Mouse (Mus musculus): ENCODE measurements around the gene Wnt10a. TPM values are rescaled to one million over a fixed set of nuclear protein-coding genes. Genes with fewer than 3 reads are reported as not detected.
"Not testable (repeated sequence)": the region's sequence is repeated elsewhere in the genome, so short reads cannot be mapped to it uniquely, and the experiment has no call there.

The Wnt10a gene
- polyA plus RNA-seq, 1 experiment from 2014 or later: 3.2 TPM

DNA sequence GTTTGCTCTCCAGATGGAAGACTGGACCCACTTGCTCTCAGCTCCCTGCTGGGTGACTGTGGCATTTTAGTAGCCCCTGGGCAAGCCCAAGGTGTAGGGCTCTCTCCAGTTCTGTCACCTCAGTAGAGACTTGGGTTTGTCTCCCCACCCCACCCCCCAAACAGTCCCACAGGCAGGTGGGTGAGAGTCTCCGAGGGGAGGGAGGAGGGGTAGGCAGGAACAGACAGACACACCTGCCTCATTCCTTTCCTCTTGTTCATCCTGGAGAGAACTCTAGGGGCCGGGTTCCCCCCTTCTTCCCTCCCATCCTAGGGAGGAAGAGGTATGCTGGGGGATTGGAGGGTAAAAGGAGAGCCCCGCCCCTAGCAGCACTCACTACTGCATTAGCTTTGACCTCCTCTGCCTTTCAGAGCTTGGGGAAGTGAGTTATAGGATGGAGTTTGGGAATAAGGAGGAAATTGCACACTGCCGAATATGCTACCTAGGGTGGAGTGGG, 14.1 kb downstream of the Wnt10a start:
- no peak for ATAC-seq (ENCODE audit: insufficient read depth, low FRiP score)
- no peak overlapping the region for H3K4me3 ChIP-seq (replicated peaks; ENCODE audit: low read length)
- no peak overlapping the region for H3K4me2 ChIP-seq (ENCODE audit: low read depth, low read length)
- no peak overlapping the region for H3K9ac ChIP-seq (ENCODE audit: low read length)
- no peaks in the 10 kb centered on the region for H3K9me3 ChIP-seq (replicated peaks; ENCODE audit: control insufficient read depth, low read length)
- peaks cover 45% of the 10 kb centered on the region for H3K4me1 ChIP-seq (ENCODE audit: control insufficient read depth, insufficient read depth, low read length)
- H3K27me3 ChIP-seq (ENCODE audit: control insufficient read depth, insufficient read depth, low read length): peaks cover 85% of the 10 kb centered on the region
- peak overlapping the region; percentile 51; the same call in 1 of the 2 replicates for H3K27ac ChIP-seq (ENCODE audit: low read length)
- no peaks in the 10 kb centered on the region for H3K36me3 ChIP-seq (ENCODE audit: control insufficient read depth, insufficient read depth, low read length)
- WGBS: 16% methylated on average over 4 of the region's 4 CpGs

DNA sequence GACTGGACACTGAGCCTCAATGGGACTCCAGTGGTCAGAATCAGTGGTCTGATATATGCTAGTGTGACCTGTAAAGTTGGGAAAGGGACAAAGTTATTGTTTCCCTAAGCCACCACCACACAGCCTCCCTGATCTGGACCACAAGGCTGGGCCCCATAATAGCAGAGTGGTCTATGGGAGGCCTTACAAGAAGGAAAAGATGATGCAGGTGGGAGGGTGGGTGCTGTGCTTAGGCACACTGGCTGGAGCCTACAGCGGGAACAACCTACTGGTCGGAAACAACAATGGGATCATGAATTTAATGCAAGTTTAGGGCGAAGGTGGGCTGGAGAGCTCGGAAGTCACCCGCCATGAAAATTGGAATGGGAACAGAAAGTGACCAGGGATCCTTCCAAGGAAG, 14.5 kb downstream of the Wnt10a start:
- WGBS: 26% methylated on average over 5 of the region's 5 CpGs
- Histone ChIP-seq H3K4me1 (ENCODE audit: control insufficient read depth, insufficient read depth, low read length) (peaks cover 40% of the 10 kb centered on the region), H3K27ac (ENCODE audit: low read length) (peak overlapping the region; percentile 51), H3K36me3 (ENCODE audit: control insufficient read depth, insufficient read depth, low read length) (no peaks in the 10 kb centered on the region), H3K9me3 (replicated peaks; ENCODE audit: control insufficient read depth, low read length) (no peaks in the 10 kb centered on the region), H3K4me3 (replicated peaks; ENCODE audit: low read length) (no peak overlapping the region), H3K9ac (ENCODE audit: low read length) (no peak overlapping the region), H3K27me3 (ENCODE audit: control insufficient read depth, insufficient read depth, low read length) (peaks cover 81% of the 10 kb centered on the region), H3K4me2 (ENCODE audit: low read depth, low read length) (no peak overlapping the region)
- ATAC-seq (ENCODE audit: insufficient read depth, low FRiP score): no peak

DNA sequence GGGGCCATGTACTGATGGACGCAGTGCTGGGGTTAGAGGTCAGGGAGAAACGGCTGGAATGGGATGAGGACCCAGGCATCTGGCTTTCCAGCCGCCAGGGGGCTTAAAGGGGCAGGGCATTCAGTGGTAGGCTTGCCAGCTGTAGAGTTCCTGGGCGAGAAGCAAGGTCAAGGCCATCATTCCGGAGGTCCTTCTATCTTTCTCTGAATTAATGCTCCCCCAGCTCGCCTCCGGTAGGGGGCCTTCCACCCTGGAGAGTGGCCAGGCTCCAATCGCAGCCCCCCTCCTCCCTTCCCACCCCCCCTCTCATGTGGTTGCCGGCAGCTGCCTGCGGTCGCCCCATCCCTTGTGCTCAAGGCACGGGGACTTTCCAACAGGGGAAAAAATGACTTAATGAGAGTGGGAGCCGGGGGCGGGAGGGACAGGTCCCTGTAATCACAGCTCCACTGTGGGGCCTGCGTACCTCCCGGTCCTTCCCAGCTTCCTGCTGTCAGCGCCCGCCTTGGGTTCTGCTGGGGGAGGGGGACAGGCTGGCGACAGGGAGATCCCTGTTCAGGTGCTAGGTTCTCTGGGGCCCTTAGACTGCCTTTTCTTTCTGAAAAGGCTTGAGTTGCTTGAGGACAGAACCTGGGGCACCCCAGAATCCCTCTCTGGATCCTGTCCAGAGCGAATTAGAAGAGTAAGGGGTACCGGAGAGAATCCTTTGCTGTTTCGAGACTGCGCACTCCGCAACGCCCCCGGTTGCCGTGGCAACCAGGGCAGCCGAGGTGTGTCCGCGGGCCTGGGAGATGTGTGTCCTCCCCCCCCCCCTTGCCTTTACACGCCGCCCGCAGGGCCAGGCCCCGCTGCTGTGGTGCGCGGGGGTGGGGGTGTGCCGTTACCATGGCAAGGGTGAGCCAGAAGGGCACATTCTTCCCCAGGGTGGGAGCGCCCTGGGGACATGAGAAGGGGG, 15.3 kb downstream of the Wnt10a start:
- no peak for ATAC-seq (ENCODE audit: insufficient read depth, low FRiP score)

DNA sequence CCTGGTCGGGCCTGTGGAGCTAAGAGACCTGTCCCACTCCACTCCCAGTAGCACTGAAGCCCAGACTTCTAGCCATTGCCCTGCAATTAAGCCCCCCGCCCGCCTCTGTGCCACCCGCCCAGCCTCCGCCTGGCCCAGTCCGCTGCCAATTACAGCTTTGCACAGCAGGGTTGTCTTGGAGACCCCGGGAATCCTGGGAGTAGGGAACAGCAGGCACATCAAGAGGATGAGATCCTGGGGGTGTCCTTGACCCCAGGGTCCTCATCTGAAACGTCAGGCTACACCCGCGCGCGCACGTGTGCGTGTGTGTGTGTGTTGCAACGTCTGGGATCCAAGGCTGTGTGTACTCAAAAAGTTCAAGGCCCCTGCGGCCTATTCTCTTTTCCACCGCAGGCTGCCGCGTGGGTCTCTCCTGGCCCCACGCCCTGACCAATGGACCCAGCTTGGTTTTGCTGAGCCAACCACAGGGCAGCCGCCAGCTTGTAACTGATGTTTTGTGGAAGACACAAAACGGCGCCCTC, 16.3 kb downstream of the Wnt10a start:
- no peaks in the 10 kb centered on the region for H3K9me3 ChIP-seq (replicated peaks; ENCODE audit: control insufficient read depth, low read length)
- no peaks in the 10 kb centered on the region for H3K36me3 ChIP-seq (ENCODE audit: control insufficient read depth, insufficient read depth, low read length)
- H3K4me2 ChIP-seq (ENCODE audit: low read depth, low read length): peak overlapping the region; percentile 47; the same call in 1 of the 2 replicates
- peaks cover 66% of the 10 kb centered on the region for H3K27me3 ChIP-seq (ENCODE audit: control insufficient read depth, insufficient read depth, low read length)
- H3K27ac ChIP-seq (ENCODE audit: low read length): no peak overlapping the region
- ATAC-seq (ENCODE audit: insufficient read depth, low FRiP score): no peak; the same call in 1 of the 2 replicates
- 15% methylated on average over 23 of the region's 23 CpGs for WGBS
- H3K4me3 ChIP-seq (replicated peaks; ENCODE audit: low read length): peak overlapping the region; percentile 10; the same call in 1 of the 2 replicates
- H3K9ac ChIP-seq (ENCODE audit: low read length): peak overlapping the region; percentile 29; the same call in 1 of the 2 replicates
- H3K4me1 ChIP-seq (ENCODE audit: control insufficient read depth, insufficient read depth, low read length): peaks cover 37% of the 10 kb centered on the region

More for the DNA sequence above, 15.3 kb downstream of the Wnt10a start:
- 2% methylated on average over 35 of the region's 38 CpGs for WGBS
- Histone ChIP-seq H3K36me3 (ENCODE audit: control insufficient read depth, insufficient read depth, low read length) (no peaks in the 10 kb centered on the region), H3K9ac (ENCODE audit: low read length) (no peak overlapping the region), H3K4me2 (ENCODE audit: low read depth, low read length) (peak overlapping the region; percentile 38), H3K9me3 (replicated peaks; ENCODE audit: control insufficient read depth, low read length) (no peaks in the 10 kb centered on the region), H3K27me3 (ENCODE audit: control insufficient read depth, insufficient read depth, low read length) (peaks cover 76% of the 10 kb centered on the region), H3K27ac (ENCODE audit: low read length) (no peak overlapping the region; the same call in 1 of the 2 replicates), H3K4me3 (replicated peaks; ENCODE audit: low read length) (peak overlapping the region; percentile 10; the same call in 1 of the 2 replicates), H3K4me1 (ENCODE audit: control insufficient read depth, insufficient read depth, low read length) (peaks cover 39% of the 10 kb centered on the region)

DNA sequence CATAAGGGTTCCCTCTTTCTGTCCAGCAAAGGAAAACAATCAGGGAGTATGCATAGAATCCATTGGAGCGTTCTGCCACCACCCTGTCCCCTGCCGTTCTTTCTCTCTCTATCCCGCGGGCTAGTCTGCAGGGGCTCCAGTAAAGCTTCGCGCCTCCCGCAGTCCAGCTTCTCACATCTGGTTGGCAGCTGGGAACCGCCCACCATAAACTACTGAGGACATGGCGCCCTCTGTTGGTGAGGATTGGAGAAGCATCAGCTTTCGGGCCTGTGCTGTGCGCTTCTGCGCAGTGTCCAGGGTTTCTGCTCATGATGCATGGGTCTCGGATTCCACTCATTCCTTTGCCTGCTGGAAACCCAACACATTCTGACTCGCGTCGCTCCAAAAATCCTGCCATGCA, 16.8 kb downstream of the Wnt10a start:
- H3K4me2 ChIP-seq (ENCODE audit: low read depth, low read length): peak overlapping the region; percentile 47
- no peaks in the 10 kb centered on the region for H3K36me3 ChIP-seq (ENCODE audit: control insufficient read depth, insufficient read depth, low read length)
- ATAC-seq (ENCODE audit: insufficient read depth, low FRiP score): peak; percentile 81
- H3K27me3 ChIP-seq (ENCODE audit: control insufficient read depth, insufficient read depth, low read length): peaks cover 62% of the 10 kb centered on the region
- WGBS: under 1% methylated on average over 16 of the region's 16 CpGs
- peak overlapping the region; percentile 29; the same call in 1 of the 2 replicates for H3K9ac ChIP-seq (ENCODE audit: low read length)
- H3K4me1 ChIP-seq (ENCODE audit: control insufficient read depth, insufficient read depth, low read length): peaks cover 34% of the 10 kb centered on the region
- H3K4me3 ChIP-seq (replicated peaks; ENCODE audit: low read length): peak overlapping the region; percentile 27
- H3K9me3 ChIP-seq (replicated peaks; ENCODE audit: control insufficient read depth, low read length): no peaks in the 10 kb centered on the region
- no peak overlapping the region for H3K27ac ChIP-seq (ENCODE audit: low read length)

DNA sequence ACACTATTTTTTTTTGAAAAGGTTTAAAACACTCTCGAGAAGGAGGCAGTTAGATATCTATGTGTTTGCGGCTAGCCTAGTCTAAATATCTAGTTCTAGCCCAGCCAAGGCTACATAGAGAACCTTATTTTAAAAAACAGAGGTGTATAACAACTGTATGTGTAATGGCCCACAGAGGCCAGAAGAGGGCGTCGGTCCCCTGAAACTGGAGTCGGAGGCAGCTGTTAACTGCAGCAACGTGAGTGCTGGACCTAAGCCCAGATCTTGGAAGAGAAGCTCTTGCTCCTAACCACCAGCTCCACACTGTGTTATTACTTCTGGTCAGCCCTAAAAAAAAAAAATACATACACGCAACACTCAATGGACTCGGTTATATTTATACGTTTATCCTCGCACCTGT, 17.7 kb downstream of the Wnt10a start:
- Histone ChIP-seq H3K36me3 (ENCODE audit: control insufficient read depth, insufficient read depth, low read length) (no peaks in the 10 kb centered on the region), H3K27me3 (ENCODE audit: control insufficient read depth, insufficient read depth, low read length) (peaks cover 54% of the 10 kb centered on the region), H3K27ac (ENCODE audit: low read length) (no peak overlapping the region), H3K9ac (ENCODE audit: low read length) (no peak overlapping the region), H3K4me1 (ENCODE audit: control insufficient read depth, insufficient read depth, low read length) (peaks cover 27% of the 10 kb centered on the region), H3K4me2 (ENCODE audit: low read depth, low read length) (no peak overlapping the region), H3K9me3 (replicated peaks; ENCODE audit: control insufficient read depth, low read length) (no peaks in the 10 kb centered on the region), H3K4me3 (replicated peaks; ENCODE audit: low read length) (no peak overlapping the region)
- whole genome bisulfite sequencing: 50% methylated on average over 10 of the region's 10 CpGs
- no peak for ATAC-seq (ENCODE audit: insufficient read depth, low FRiP score)

DNA sequence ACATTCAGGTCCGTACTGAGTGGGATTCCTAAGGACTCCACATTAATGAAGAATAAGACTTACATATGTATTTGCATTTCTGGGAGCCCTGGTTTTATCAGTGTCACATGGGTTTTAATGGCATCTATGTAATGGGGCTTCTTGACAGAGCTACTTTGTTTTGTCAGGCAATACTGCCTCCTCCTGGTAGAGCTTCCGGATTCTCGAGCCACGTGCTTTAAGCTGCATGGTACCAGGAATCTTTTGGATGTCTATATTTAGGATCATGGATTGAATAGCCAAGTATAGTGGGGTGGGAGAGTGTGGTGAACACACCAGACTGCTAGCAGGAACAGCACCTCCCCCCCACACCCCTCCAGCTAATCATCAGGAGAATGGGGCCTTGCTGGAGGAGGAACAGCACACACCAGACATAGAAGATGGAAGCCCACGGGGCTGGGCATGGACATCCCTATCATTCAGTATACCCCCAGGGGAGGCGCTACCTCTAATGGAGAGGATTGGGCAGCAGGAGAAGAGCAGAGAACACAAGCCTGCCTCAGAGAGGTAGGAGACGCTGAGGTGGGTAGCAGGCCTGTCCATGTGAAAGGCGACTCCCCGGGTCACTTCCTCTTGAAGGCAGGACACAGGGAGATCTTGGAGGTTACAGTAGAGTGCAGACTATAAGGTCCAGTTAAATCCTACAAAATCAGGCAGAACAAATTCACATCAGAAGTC, 23.8 kb downstream of the Wnt10a start:
- WGBS: 73% methylated on average over 9 of the region's 9 CpGs
- Histone ChIP-seq H3K9me3 (replicated peaks; ENCODE audit: control insufficient read depth, low read length) (no peaks in the 10 kb centered on the region), H3K9ac (ENCODE audit: low read length) (no peak overlapping the region), H3K4me1 (ENCODE audit: control insufficient read depth, insufficient read depth, low read length) (peaks cover 4% of the 10 kb centered on the region; the same call in 1 of the 2 replicates), H3K4me2 (ENCODE audit: low read depth, low read length) (no peak overlapping the region), H3K27ac (ENCODE audit: low read length) (no peak overlapping the region), H3K4me3 (replicated peaks; ENCODE audit: low read length) (no peak overlapping the region), H3K27me3 (ENCODE audit: control insufficient read depth, insufficient read depth, low read length) (no peaks in the 10 kb centered on the region; the same call in 1 of the 2 replicates), H3K36me3 (ENCODE audit: control insufficient read depth, insufficient read depth, low read length) (no peaks in the 10 kb centered on the region)
- no peak for ATAC-seq (ENCODE audit: insufficient read depth, low FRiP score)

DNA sequence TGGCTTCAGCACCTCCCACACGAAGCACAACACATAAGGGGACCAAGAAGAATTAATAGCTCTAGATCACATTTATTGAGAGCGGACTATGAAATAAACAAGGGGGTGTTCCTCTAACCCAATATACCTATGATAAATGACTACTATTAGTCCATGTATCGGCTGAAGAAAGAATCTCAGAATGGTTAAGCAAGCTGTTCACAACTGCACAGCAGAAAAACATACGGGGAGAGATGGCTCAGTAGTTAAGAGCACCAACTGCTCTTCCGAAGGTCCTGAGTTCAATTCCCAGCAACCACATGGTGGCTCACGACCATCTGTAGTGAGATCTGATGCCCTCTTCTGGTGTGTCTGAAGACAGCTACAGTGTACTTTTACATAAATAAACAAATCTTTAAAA, 24.6 kb downstream of the Wnt10a start:
- H3K4me3 ChIP-seq (replicated peaks; ENCODE audit: low read length); H3K27ac ChIP-seq (ENCODE audit: low read length); H3K4me1 ChIP-seq (ENCODE audit: control insufficient read depth, insufficient read depth, low read length); H3K9ac ChIP-seq (ENCODE audit: low read length); H3K9me3 ChIP-seq (replicated peaks; ENCODE audit: control insufficient read depth, low read length); ATAC-seq (ENCODE audit: insufficient read depth, low FRiP score); H3K36me3 ChIP-seq (ENCODE audit: control insufficient read depth, insufficient read depth, low read length); H3K4me2 ChIP-seq (ENCODE audit: low read depth, low read length); H3K27me3 ChIP-seq (ENCODE audit: control insufficient read depth, insufficient read depth, low read length): not testable (repeated sequence)
- 79% methylated on average over 6 of the region's 6 CpGs for WGBS
